19 mouse cellular contexts compared by ENCODE assay signal in genomic region chr5:30787381-30787780, GRCm38 (mm10). TPM values are rescaled to one million over a fixed set of nuclear protein-coding genes. Genes with fewer than 3 reads are reported as not detected.
DNase-seq lines count a peak whose midpoint lies in the region; ATAC-seq lines count a peak whose summit lies in the region.
"Had no signal": no experiment of that assay in that cellular context is flagged by ENCODE, and none has a peak within 500 bp of the region (broad histone marks: within the 10 kb centered on the region; RNA-seq: fewer than 3 reads in every experiment).

No protein-coding gene starts in this region.

- ATAC-seq in monocyte, adult 5-6 weeks (replicated peaks; ENCODE audit: insufficient number of reproducible peaks, low FRiP score, low TSS enrichment, poor library complexity, severe bottlenecking), result no peak
- ATAC-seq: activated CD4-positive, CD25-positive, alpha-beta regulatory T cell, adult 4 months; forebrain, embryonic 13.5 days; forebrain, embryonic 16.5 days; intestine, postnatal 0 days had no signal

- peak; percentile 42 for DNase-seq in 3134 (ENCODE audit: extremely low read depth, insufficient read length, low spot score)
- DNase-seq in adrenal gland, adult 2 months, result peak; percentile 83
- peak; percentile 66 for DNase-seq in adrenal gland, postnatal 14 days
- DNase-seq in layer of hippocampus, postnatal 25 days (ENCODE audit: extremely low spot score in 1 of 2, low spot score in 1 of 2), result no peak
- no peak for DNase-seq in thymus, postnatal 0 days (ENCODE audit: low spot score)
- DNase-seq: cerebellum, adult 11 months; cerebellum, adult 8-10 months; cerebellum, postnatal 10 days; gastrocnemius, postnatal 10 days; gastrocnemius, postnatal 36 days; heart, adult 2 months; heart, postnatal 14 days; kidney, adult 2 months had no signal

RNA-seq across cellular contexts. Expression of gene Mapre3, which starts 27.1 kb away (rescaled TPM):
- 10 to 100 TPM; 60.0 to 79.0 TPM for total RNA-seq in adrenal gland, adult 2 months (2021)
- polyA plus RNA-seq in adrenal gland, adult 2 months (2012; rRNA removed), result 103 and 134 TPM in 2 replicates
- 44.1 and 46.5 TPM in 2 replicates for total RNA-seq in adrenal gland, postnatal 14 days (2021)
- 5.0 TPM in 1 of 3 replicates, not detected in the others for total RNA-seq in monocyte, adult 5-6 weeks (2017)
- 100 to 1,000 TPM; 230 to 250 TPM for total RNA-seq in layer of hippocampus, postnatal 25 days (2021)
- 3.4 and 3.8 TPM in 2 replicates for polyA plus RNA-seq in thymus, postnatal 0 days (2015; fragmentation: Nextera tagmentation; extraction: Ambion mirVana)
- total RNA-seq: granulocyte monocyte progenitor cell, adult 5-6 weeks had no signal

Comparison
In these comparisons a context has a peak if more than half of its experiments do, and no peak if none do; other contexts are left out.
1. DNase-seq: peak in 3134 (single experiment), adrenal gland, adult 2 months (single experiment) and adrenal gland, postnatal 14 days (single experiment); none in layer of hippocampus, postnatal 25 days (0 of 2) and thymus, postnatal 0 days (single experiment).